Mouse (Mus musculus) megakaryocyte progenitor cell, adult 5-6 weeks (primary cell): Measurements from ENCODE around the gene Ssr2. TPM values are rescaled to one million over a fixed set of nuclear protein-coding genes. Genes with fewer than 3 reads are reported as not detected.

Source experiments
- ATAC-seq: replicated peaks from 2 replicates; pipeline ENCODE4 v1.8.0; 2016; ENCODE audit warnings: mild to moderate bottlenecking, moderate TSS enrichment, inconsistent platforms; ENCODE audit not compliant: poor library complexity
- total RNA-seq, 2 experiments: library from RNA; stranded (forward) in 1 of 2; stranded (reverse) in 1 of 2; fragments of 157-497, 149-512 nt in 1 of 2; fragments of 200-1000 nt in 1 of 2; gene quantifications; 2 replicates each; pipeline versions ENCODE4 v1.2.3 to v1.2.4; 2015 to 2017

Gene Ssr2
- total RNA-seq (2015) (438 and 488 TPM in 2 replicates), total RNA-seq (2017) (213 and 253 TPM in 2 replicates)

GRCm38 (mm10) chr3:88575540-88575939 is at the start of gene Ssr2:
Gene Ssr2 (plus strand): TSS chr3:88575876.
- no peak for ATAC-seq

GRCm38 (mm10) chr3:88526157-88527131 is 49.2 kb upstream of the Ssr2 start:
- ATAC-seq, result peak; percentile 91

DNA sequence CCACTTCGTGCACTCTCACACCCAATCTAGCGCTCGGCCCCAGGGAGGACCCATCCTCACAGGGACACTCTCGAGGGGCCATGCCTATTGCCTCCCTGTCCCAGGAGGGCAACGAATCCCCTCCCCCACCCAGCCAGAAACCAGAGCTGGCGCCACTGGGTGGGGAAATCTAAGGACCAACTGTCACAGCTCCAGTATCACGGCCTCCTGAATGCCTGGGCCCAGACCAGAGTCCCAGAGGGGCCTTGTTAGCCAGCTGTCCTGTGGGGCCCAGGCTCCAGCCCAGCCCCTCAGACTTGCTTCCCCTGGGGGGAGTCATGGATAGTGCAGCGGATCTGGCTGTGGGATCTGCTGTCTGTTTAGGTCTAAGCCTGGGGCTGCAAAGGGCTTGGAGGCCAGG is 48.1 kb upstream of the Ssr2 start:
- ATAC-seq, result no peak

- no peak for ATAC-seq
These were observed 47.0 kb upstream of the Ssr2 start for GRCm38 (mm10) chr3:88528646-88529045.

DNA sequence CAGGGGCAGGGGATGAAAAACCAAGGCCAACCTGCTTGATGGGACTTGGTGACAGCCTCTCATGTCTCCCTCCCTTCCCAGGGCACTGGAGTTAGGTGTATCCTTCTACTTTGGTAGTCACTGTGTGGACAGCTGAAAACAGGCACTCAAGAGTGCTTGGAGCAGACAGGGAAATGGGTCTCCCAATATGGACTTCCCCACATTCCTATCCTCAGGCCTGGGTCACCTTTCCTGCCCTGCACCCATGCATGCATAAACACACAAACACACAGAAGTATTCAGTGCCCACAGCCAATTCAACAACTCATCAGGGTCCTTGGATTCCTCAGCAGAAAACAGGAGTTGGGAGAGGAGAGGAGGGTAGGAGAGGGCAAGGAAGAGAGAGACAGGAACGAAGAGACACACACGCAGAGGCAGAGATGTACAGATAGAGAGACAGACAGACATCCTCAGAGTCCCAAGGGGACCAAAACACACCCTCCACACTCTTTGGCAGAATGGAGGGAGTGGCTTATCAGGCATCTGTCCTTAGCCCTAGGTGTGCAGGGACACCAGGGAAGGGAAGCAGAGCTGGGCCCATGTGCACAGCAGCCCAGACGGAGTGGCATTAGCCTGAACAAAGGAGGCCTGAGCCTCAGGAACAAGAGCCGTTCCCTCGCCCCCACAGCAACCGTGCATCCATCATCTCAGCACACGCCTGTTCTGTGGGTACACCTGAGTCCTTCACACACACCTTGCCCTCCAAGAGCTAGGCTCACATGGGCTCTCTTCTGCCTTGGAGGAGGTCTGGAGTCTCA is 46.3 kb upstream of the Ssr2 start:
- no peak for ATAC-seq

GRCm38 (mm10) chr3:88530082-88530864 is 45.4 kb upstream of the Ssr2 start:
- no peak for ATAC-seq

DNA sequence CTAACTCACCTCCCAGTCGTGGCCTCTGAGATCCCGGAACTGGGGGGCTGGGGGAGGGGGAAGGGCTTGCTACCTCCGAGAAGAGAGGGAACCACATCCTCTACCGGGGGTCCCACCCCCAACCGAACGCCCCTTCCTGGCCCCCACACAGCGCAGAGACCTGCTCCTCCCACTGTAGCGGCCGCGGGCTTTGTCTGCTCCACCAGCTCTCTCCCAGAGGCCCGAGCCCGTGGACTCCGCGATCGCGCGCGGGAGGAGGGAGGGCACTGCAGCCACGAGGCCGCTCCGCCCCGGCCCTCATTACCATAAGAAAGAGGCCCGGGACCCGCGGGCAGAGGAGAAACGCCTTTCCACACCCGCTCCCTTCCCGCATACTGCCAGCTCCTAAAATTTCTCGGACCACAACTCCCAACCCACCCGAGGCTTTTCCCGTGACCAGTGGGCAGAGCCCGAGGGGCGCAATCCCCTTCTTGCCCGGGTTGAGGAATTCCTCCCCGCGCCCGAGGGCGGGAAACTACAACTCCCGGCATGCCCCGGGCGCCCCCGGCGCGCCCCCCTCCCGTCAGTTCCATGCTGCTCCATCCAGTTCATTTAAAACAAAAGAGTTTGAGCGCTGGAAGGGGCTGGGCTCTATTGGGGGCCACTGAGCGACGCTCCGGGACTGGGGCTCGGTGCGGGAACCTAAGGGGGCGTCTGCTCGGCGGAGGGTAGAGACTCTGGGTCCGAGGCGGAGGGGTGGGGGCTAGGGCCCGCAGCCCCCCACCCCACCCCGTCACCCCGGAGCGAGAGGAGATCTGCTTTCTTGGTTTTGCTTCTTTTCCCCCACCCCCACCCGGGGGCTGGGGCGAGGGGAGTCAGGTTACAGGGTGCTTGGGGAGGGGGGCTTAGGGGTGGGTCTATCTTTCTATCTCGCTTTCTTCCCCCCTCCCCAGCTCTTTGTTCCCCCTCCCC is 44.1 kb upstream of the Ssr2 start:
- peak; percentile 63 for ATAC-seq

DNA sequence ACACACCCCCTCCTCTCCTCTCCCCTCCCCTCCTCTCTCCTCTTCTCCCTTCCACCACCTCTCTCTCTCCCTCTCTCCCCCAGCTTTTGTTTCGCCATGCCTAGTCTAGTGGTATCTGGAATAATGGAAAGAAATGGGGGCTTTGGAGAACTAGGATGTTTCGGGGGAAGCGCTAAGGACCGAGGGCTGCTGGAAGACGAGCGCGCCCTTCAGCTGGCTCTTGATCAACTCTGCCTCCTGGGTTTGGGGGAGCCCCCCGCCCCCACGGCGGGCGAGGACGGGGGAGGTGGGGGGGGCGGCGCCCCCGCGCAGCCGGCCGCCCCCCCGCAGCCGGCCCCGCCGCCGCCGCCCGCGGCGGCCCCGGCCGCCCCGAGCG is 43.4 kb upstream of the Ssr2 start, which contains the start of gene Mex3a:
Gene Mex3a, plus strand, starts transcription at position 97 of the 376 bp plus-strand sequence.
- no peak for ATAC-seq

- ATAC-seq, result no peak
These were observed 42.8 kb upstream of the Ssr2 start for GRCm38 (mm10) chr3:88532689-88533511.

DNA sequence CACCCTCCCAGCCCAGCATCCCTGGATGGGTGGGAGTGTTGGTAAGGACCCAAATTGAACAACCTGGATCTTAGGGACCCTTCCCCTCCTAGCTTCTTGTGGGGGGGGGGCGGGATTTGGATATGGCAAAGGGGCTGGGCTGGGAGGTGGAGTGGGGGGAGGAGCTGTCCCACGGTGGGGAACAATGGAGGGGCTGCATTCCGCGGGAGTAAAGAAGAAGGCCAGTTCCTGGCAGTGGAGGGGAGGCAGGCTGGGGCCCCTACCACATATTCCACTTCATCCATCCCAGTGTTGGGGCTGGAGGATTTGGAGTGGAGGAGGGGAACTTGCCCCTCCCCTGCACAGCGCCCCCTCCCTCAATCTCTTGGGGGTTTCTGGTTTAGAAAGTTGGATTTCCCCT is 42.0 kb upstream of the Ssr2 start:
- no peak for ATAC-seq

DNA sequence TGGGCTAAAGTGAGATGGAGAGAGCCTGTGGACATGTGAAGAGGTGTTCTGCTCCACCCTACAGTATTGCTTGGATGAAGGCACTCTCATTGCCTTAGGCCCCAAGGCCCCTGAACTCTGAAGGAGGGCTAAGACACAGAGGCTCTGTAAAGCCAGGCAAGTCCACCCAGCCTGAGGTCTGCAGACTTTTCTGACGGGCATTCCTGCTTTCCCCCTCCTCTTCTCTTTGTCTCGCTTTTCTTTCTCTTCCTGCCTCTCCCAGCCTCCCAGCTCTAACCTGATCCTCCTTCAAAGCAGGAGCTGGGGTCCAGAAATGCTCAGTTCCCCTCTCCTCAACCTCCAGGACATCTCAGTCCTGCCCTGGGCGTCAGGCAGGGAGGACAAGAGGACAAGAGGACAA is 40.7 kb upstream of the Ssr2 start:
- ATAC-seq, result no peak

GRCm38 (mm10) chr3:88535527-88535926 is 40.1 kb upstream of the Ssr2 start:
- no peak for ATAC-seq

- peak; percentile 72 for ATAC-seq
These were observed 39.4 kb upstream of the Ssr2 start for GRCm38 (mm10) chr3:88536103-88536930.

GRCm38 (mm10) chr3:88537146-88537545 is 38.5 kb upstream of the Ssr2 start:
- no peak for ATAC-seq

- no peak for ATAC-seq
These were observed 37.2 kb upstream of the Ssr2 start for GRCm38 (mm10) chr3:88538271-88539145.

DNA sequence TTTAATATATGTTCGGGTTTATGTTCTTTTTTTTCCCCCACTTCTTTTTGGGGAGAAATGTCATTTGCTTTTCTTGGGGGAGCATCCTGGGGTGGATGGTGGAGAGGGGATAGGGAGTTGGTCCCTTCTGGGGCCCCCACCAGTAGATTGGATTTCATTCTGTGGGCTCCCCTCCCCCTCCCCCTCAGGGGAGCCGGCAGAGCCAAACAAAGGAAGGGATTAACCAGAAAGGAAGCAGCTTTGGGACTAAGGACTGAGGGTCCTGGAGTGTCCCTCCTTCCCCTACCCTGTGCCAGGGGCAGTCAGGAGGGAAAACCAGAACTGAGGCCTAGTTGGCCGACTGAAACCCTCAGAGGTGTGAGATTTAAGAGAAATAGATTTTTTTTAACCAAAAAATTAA is 36.3 kb upstream of the Ssr2 start:
- ATAC-seq, result no peak

GRCm38 (mm10) chr3:88540085-88540484 is 35.6 kb upstream of the Ssr2 start:
- ATAC-seq, result no peak
